Mouse (Mus musculus) brain, embryonic 14.5 days (tissue): Measurements from ENCODE around the gene Mettl7b.

Source experiments
- CTCF ChIP-seq: fragments of 200-500 bp; IDR thresholded peaks from 2 replicates; pipeline ENCODE4 v1.5.1; 2012; ENCODE audit warnings: inconsistent platforms, mild to moderate bottlenecking, moderate library complexity, borderline replicate concordance; ENCODE audit not compliant: insufficient read depth, insufficient read length; ENCODE audit errors: extremely low read depth
- POLR2A ChIP-seq: fragments of 200-500 bp; IDR thresholded peaks from 2 replicates; pipeline ENCODE4 v1.6.1; 2012; ENCODE audit warnings: mild to moderate bottlenecking, inconsistent platforms, borderline replicate concordance; ENCODE audit not compliant: poor library complexity, insufficient read depth, insufficient read length, severe bottlenecking; ENCODE audit errors: extremely low read depth

DNA sequence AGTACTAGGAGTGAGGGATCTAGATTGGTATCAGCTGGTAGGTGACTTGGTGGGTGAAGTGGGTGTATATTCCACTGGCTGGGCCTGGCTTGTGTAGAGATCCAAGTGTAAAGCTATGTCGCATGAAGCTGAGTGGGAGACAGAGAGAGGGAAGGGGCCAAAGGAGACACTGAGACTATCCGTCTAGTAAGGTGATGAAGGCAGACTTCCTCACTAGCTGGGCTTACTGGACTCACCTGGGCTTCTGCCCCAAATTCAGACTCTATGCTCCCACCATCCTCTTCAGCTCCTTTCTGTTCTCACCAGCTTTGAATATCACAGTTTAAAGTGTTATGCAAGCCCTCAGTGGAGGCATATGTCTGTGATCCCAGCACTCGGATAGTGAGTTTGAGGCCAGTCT, 44.1 kb downstream of the Mettl7b start:
- TF ChIP-seq POLR2A (no peak), CTCF (no peak)
